ENCODE assay signal across 19 mouse cellular contexts in the genomic region with DNA sequence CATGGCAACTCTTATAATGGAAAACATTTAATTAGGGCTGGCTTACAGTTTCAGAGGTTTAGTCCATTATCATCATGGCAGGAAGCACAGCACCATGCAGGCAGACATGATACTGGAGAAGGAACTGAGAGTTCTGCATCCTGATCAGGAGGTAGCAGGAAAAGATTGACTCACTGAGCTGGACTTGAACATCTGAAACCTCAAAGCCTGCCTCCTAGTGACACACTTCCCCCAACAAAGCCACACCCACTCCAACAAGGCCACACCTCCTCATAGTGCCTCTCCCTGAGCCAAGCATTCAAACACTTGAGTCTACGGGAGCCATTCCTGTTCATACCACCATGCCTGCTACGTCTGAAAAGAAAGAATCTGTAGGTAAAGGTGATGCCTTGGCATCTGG.
"Had no signal": no experiment of that assay in that cellular context is flagged by ENCODE, and none has a peak within 500 bp of the region (broad histone marks: within the 10 kb centered on the region; RNA-seq: fewer than 3 reads in every experiment).

No protein-coding gene starts in this region.

- H3K9me3 ChIP-seq: limb, embryonic 12.5 days; liver, embryonic 13.5 days; lung, embryonic 15.5 days; midbrain, embryonic 12.5 days; neural tube, embryonic 15.5 days; stomach, embryonic 15.5 days had no signal

- H3K27ac ChIP-seq: kidney, postnatal 0 days; limb, embryonic 12.5 days; liver, embryonic 13.5 days; lung, embryonic 15.5 days; midbrain, embryonic 12.5 days; neural tube, embryonic 15.5 days; stomach, embryonic 15.5 days had no signal

- H3K4me2 ChIP-seq: limb, embryonic 12.5 days; liver, embryonic 13.5 days; lung, embryonic 15.5 days; midbrain, embryonic 12.5 days; neural tube, embryonic 15.5 days; stomach, embryonic 15.5 days had no signal

- H3K36me3 ChIP-seq: limb, embryonic 12.5 days; liver, embryonic 13.5 days; lung, embryonic 15.5 days; midbrain, embryonic 12.5 days; neural tube, embryonic 15.5 days; stomach, embryonic 15.5 days had no signal

- H3K27me3 ChIP-seq: limb, embryonic 12.5 days; liver, embryonic 13.5 days; lung, embryonic 15.5 days; megakaryocyte, embryonic 14.5 days; midbrain, embryonic 12.5 days; neural tube, embryonic 15.5 days; stomach, embryonic 15.5 days had no signal

- DNase-seq: kidney, adult 9 months; kidney, postnatal 36 days; layer of hippocampus, adult 9-11 months; liver; liver, embryonic 13.5 days; liver, postnatal 0 days; lung, postnatal 36 days; right cerebral cortex, adult 18-20 months; thymus, adult 2 months; thymus, postnatal 36 days had no signal

- H3K9ac ChIP-seq: limb, embryonic 12.5 days; liver, embryonic 13.5 days; liver, postnatal 0 days; lung, embryonic 15.5 days; midbrain, embryonic 12.5 days; neural tube, embryonic 15.5 days; stomach, embryonic 15.5 days had no signal

- H3K4me3 ChIP-seq: limb, embryonic 12.5 days; liver, embryonic 13.5 days; lung, embryonic 15.5 days; megakaryocyte, embryonic 14.5 days; midbrain, embryonic 12.5 days; myocyte; neural tube, embryonic 15.5 days; stomach, embryonic 15.5 days had no signal

- ATAC-seq: intestine, postnatal 0 days; liver, postnatal 0 days had no signal
